Comparison of ENCODE assay signal across 11 mouse cellular contexts in the genomic region with DNA sequence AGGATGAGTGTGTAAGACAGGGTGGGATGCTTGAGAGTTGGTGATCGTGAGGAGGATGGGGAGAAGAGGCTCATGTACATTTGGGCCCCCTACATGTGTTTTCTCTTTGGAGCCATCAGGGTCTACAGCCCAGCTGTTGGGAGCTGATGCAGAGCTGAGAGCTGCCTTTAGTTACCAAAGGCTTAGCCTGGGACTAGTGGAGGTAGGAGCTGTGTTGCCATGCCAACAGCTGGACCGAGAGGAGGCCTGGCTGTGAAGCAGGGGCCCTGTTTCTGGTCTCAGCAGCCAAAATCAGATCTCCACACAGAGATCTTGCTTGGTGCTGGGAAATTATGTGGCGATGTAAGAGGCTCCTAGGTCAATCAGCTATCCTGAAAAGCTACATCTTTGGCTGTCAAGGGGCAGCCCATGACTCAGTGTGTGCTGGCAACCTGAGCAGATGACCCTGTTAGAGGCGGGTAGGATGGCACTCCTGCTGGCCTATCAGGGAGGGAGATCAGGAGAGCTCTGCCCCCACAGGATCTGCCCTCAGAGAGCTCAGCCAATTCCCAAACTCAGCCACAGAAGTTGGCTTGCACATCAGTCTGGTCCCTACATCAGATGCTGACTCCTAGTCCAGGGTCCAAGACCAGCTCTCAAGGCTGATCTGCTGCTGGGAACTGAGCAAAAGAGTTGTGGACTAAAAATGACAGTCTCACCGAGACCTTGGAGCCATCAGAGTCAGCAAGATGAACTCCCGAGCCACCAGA. TPM values are rescaled to one million over a fixed set of nuclear protein-coding genes. Genes with fewer than 3 reads are reported as not detected.
DNase-seq lines count a peak whose midpoint lies in the region; ATAC-seq and TF ChIP-seq lines count a peak whose summit lies in the region.
"Had no signal": no experiment of that assay in that cellular context is flagged by ENCODE, and none has a peak within 500 bp of the region (broad histone marks: within the 10 kb centered on the region; RNA-seq: fewer than 3 reads in every experiment).

No protein-coding gene starts in this region.

- H3K4me2 ChIP-seq in heart, embryonic 11.5 days: peak overlapping the region; percentile 8; the same call in 1 of the 2 replicates
- no peak overlapping the region for H3K4me2 ChIP-seq in limb, embryonic 13.5 days (replicated peaks)

- H3K9ac ChIP-seq in heart, embryonic 11.5 days (ENCODE audit: low read depth, low read length): no peak overlapping the region
- H3K9ac ChIP-seq in limb, embryonic 13.5 days: no peak overlapping the region

- WGBS in heart, embryonic 11.5 days (ENCODE audit: insufficient replicate concordance): 48% methylated on average over 6 of the region's 6 CpGs
- WGBS in limb, embryonic 13.5 days: 44% methylated on average over 6 of the region's 6 CpGs
- whole genome bisulfite sequencing in thymus, adult 2 months: 74% methylated on average over 6 of the region's 6 CpGs

- H3K9me3 ChIP-seq in heart, embryonic 11.5 days (replicated peaks; ENCODE audit: control insufficient read depth, low read length): no peaks in the 10 kb centered on the region
- no peaks in the 10 kb centered on the region for H3K9me3 ChIP-seq in limb, embryonic 13.5 days
- H3K9me3 ChIP-seq: G1E had no signal

- TF ChIP-seq POLR2A in thymus, adult 2 months (IDR thresholded peaks at IDR 0.05; ENCODE audit: control insufficient read depth, extremely low read depth, insufficient read depth, low read length, poor library complexity): no peak

- TF ChIP-seq CTCF in thymus, adult 2 months (IDR thresholded peaks at IDR 0.05; ENCODE audit: borderline replicate concordance, control insufficient read depth, extremely low read depth, insufficient read depth, low read length, poor library complexity): no peak

- peak overlapping the region; percentile 54 for H3K27ac ChIP-seq in heart, embryonic 11.5 days (ENCODE audit: low read depth, low read length)
- peak overlapping the region; percentile 61; the same call in 1 of the 2 replicates for H3K27ac ChIP-seq in limb, embryonic 13.5 days
- no peak overlapping the region for H3K27ac ChIP-seq in thymus, adult 2 months (ENCODE audit: control insufficient read depth, insufficient read depth, low read length)

- H3K36me3 ChIP-seq in heart, embryonic 11.5 days (ENCODE audit: control insufficient read depth, insufficient read depth, low read length): no peaks in the 10 kb centered on the region
- no peaks in the 10 kb centered on the region for H3K36me3 ChIP-seq in limb, embryonic 13.5 days
- no peaks in the 10 kb centered on the region for H3K36me3 ChIP-seq in thymus, adult 2 months (ENCODE audit: control insufficient read depth, insufficient read depth, low read length)
- H3K36me3 ChIP-seq: G1E had no signal

- intact Hi-C loops in heart, postnatal 25 days (cut with DNase I): no loop called here

- no peak for ATAC-seq in heart, embryonic 11.5 days (replicated peaks; ENCODE audit: insufficient number of reproducible peaks, low FRiP score, low TSS enrichment)
- no peak for ATAC-seq in limb, embryonic 13.5 days (ENCODE audit: low FRiP score, low read depth)

- H3K4me1 ChIP-seq in heart, embryonic 11.5 days (ENCODE audit: control insufficient read depth, insufficient read depth, low read length): peaks cover 24% of the 10 kb centered on the region
- peaks cover 18% of the 10 kb centered on the region for H3K4me1 ChIP-seq in limb, embryonic 13.5 days
- no peaks in the 10 kb centered on the region for H3K4me1 ChIP-seq in thymus, adult 2 months (replicated peaks; ENCODE audit: control insufficient read depth, insufficient read depth, low read length)

- no peak for DNase-seq in heart, postnatal 25 days (ENCODE audit: low spot score)
- peak; percentile 73 for DNase-seq in 3134 (ENCODE audit: extremely low read depth, insufficient read length, low spot score)
- DNase-seq in brain, adult 2 months (ENCODE audit: low read depth, low spot score): peak; percentile 57
- no peak for DNase-seq in thymus, postnatal 10 days (ENCODE audit: low spot score in 2 of 2)
- DNase-seq in thymus, adult 2 months: no peak
- no peak for DNase-seq in gastrocnemius, postnatal 4 days (ENCODE audit: low spot score in 2 of 2)

- H3K4me3 ChIP-seq in heart, embryonic 11.5 days (ENCODE audit: low read depth, low read length): no peak overlapping the region
- no peak overlapping the region for H3K4me3 ChIP-seq in limb, embryonic 13.5 days
- H3K4me3 ChIP-seq in thymus, adult 2 months (ENCODE audit: control insufficient read depth, insufficient read depth, low read length): no peak overlapping the region
- H3K4me3 ChIP-seq: erythroblast, embryonic 14.5 days had no signal

- H3K27me3 ChIP-seq in heart, embryonic 11.5 days (ENCODE audit: control insufficient read depth, insufficient read depth, low read length): no peaks in the 10 kb centered on the region
- H3K27me3 ChIP-seq in limb, embryonic 13.5 days: no peaks in the 10 kb centered on the region
- H3K27me3 ChIP-seq in thymus, adult 2 months (ENCODE audit: control insufficient read depth, insufficient read depth, low read length): no peaks in the 10 kb centered on the region

RNA-seq across cellular contexts. Expression of a gene that starts 56.1 kb away (rescaled TPM):
- polyA plus RNA-seq in heart, embryonic 11.5 days (2014; fragmentation: Nextera tagmentation; extraction: Ambion mirVana): not detected in 2 replicates
- not detected for total RNA-seq in heart, postnatal 25 days (2021)
- not detected in 2 replicates for polyA plus RNA-seq in limb, embryonic 13.5 days (2015; fragmentation: Nextera tagmentation; extraction: Ambion mirVana)
- polyA plus RNA-seq in thymus, adult 2 months (2012; rRNA removed): 0.08 TPM in 1 of 2 replicates, not detected in the other
- not detected for total RNA-seq in gastrocnemius, postnatal 4 days (2021)
- polyA plus RNA-seq: erythroblast, embryonic 14.5 days; G1E; liver, embryonic 16.5 days had no signal

Comparison
In these comparisons a context has a peak if more than half of its experiments do, and no peak if none do; other contexts are left out.
1. DNase-seq: peak in 3134 (single experiment) and brain, adult 2 months (single experiment); none in heart, postnatal 25 days (single experiment), thymus, postnatal 10 days (0 of 2), thymus, adult 2 months (single experiment) and gastrocnemius, postnatal 4 days (0 of 2).